Mouse (Mus musculus) bone marrow, adult 2 months (tissue): ENCODE data around the gene Ythdf1.

Experiments used
- CTCF ChIP-seq: fragments of 200-500 bp; IDR thresholded peaks from 2 replicates; pipeline ENCODE4 v1.5.1; 2011; ENCODE audit warnings: low read length, control low read depth; ENCODE audit not compliant: control insufficient read depth, insufficient read depth
- POLR2A ChIP-seq: fragments of 200-500 bp; IDR thresholded peaks from 2 replicates; pipeline ENCODE4 v1.6.1; 2011; ENCODE audit warnings: low read depth, mild to moderate bottlenecking, control low read depth, low read length, borderline replicate concordance; ENCODE audit not compliant: control insufficient read depth

DNA sequence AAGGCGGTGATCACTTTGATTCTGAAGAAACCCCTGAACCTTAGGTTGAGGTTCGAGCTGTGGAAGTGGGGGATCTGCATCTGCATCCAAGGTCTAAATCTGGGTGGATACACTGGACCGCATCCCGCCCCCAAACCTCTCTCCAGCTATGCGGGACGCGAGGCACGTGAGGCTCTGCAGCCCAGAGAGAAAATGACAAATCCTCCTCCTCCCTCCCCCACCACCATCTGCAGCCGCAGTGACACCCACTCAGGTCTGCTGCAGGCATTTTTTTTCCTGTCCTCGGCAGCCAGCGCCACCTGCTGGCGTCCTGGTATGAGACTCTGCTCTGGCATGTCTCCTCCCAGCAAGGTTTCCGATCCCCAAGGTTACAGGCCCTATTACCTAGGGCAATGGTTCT is 26.0 kb downstream of the Ythdf1 start:
- TF ChIP-seq CTCF, result peak; percentile 80
- TF ChIP-seq POLR2A, result no peak
